Mouse (Mus musculus) kidney, adult 2 months (tissue): ENCODE measurements at regions not wholly inside any gene's neighbourhood (a gene's known extent, or its start where the extent isn't known, plus 50 kb on each side); places are given as distances from the start of the nearest gene placed in this dataset.

Experiments
- CTCF ChIP-seq: fragments of 200-500 bp; conservative IDR thresholded peaks from 2 replicates; pipeline ENCODE4 v1.5.1; 2011; ENCODE audit warnings: low read depth, mild to moderate bottlenecking, control low read depth, low read length, moderate library complexity, mixed read lengths; ENCODE audit not compliant: insufficient read depth, insufficient read length
- POLR2A ChIP-seq: fragments of 200-500 bp; IDR thresholded peaks from one replicate; pipeline ENCODE4 v1.6.1; 2011; ENCODE audit warnings: low read depth, low read length, control low read depth

DNA sequence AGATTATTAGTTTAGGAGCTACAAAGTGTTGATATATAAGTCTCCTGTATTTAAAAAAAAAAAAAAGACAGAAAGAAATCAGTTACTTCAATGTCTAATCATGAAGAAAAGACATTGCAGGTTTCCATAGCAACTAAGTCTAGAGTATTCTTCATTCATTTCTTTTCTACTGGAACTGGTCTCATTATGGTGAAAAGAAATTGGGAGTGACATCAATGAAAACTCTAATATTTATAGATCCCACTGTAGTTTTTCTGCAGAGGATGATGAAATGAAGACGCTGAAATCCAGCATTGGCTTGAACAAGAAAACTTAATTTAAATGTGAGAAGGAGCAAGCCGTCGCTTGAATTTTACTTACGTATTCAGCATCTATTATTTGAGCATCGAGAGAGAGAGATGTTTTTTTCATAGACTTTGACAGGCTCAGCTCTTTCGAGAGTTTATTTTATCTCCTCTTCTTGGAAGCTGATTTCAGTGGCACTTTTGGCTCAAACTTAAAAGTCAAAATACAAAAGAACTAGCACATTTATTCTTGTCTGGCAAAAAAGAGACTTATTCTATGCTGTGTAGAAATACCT is 560.4 kb upstream of the Tmprss15 start:
- TF ChIP-seq CTCF, result no peak
- TF ChIP-seq POLR2A, result no peak
